Mouse (Mus musculus): ENCODE results near the gene Trim24. TPM values are rescaled to one million over a fixed set of nuclear protein-coding genes. Genes with fewer than 3 reads are reported as not detected.

Gene Trim24
- total and polyA plus RNA-seq, 3 experiments = 11.4 to 19.2 TPM; not detected in 1

GRCm38 (mm10) chr6:37862893-37863292 lies 7.7 kb upstream of the Trim24 start (continued):
- no peak for TF ChIP-seq MEF2A (IDR thresholded peaks at IDR 0.05; ENCODE audit: extremely low read depth, insufficient replicate concordance, low read depth, low read length, poor library complexity, severe bottlenecking)
- TF ChIP-seq MAZ (IDR thresholded peaks at IDR 0.05; ENCODE audit: low read depth, low read length) = no peak
- no peak for TF ChIP-seq SMC3 (IDR thresholded peaks at IDR 0.05; ENCODE audit: low read depth, low read length)
- TF ChIP-seq E2F4 (IDR thresholded peaks at IDR 0.05; ENCODE audit: borderline replicate concordance, low read depth, low read length) = no peak
- TF ChIP-seq KAT2A (conservative IDR thresholded peaks at IDR 0.05; ENCODE audit: low read depth, low read length) = no peak
- peak; percentile 90 for TF ChIP-seq TCF12 (IDR thresholded peaks at IDR 0.05; ENCODE audit: low read depth, low read length)
- no peak for TF ChIP-seq GABPA (IDR thresholded peaks at IDR 0.05; ENCODE audit: low read depth, low read length)
- no peak for TF ChIP-seq MAX (IDR thresholded peaks at IDR 0.05; ENCODE audit: low read length)
- no peak for TF ChIP-seq BHLHE40 (IDR thresholded peaks at IDR 0.05; ENCODE audit: borderline replicate concordance, low read depth, low read length)
- TF ChIP-seq POLR2AphosphoS5 (IDR thresholded peaks at IDR 0.05; ENCODE audit: borderline replicate concordance, low read depth, low read length) = no peak
- no peak for TF ChIP-seq SIN3A (IDR thresholded peaks at IDR 0.05; ENCODE audit: low read length)

- DNase-seq (ENCODE audit: low read depth, low spot score) = no peak
- Histone ChIP-seq H3K4me3 (ENCODE audit: control insufficient read depth in 1 of 2, insufficient read depth in 1 of 2, low read depth in 2 of 2, low read length in 2 of 2) (no peak overlapping the region), H3K27me3 (ENCODE audit: control insufficient read depth in 1 of 2, insufficient read depth in 2 of 2, low read length in 2 of 2) (no peaks in the 10 kb centered on the region), H3K9ac (ENCODE audit: control insufficient read depth, low read depth, low read length, poor library complexity, severe bottlenecking) (no peak overlapping the region), H3K4me1 (ENCODE audit: control insufficient read depth in 1 of 2, insufficient read depth in 2 of 2, low read length in 2 of 2) (peaks cover 0 to 7% of the 10 kb centered on the region in 2 experiments; a peak in 3 of 4 replicates), H3K27ac (ENCODE audit: control insufficient read depth, low read depth, low read length) (no peak overlapping the region), H3K9me3 (replicated peaks; ENCODE audit: insufficient read depth, low read length) (no peaks in the 10 kb centered on the region), H3K36me3 (ENCODE audit: control insufficient read depth in 1 of 2, insufficient read depth in 2 of 2, low read length in 2 of 2) (peaks cover 0 to 13% of the 10 kb centered on the region in 2 experiments; a peak in 2 of 4 replicates), H3K79me2 (ENCODE audit: control insufficient read depth, insufficient read depth, low read length, poor library complexity) (no peaks in the 10 kb centered on the region)
- TF ChIP-seq EP300 (IDR thresholded peaks at IDR 0.05; ENCODE audit: low read depth in 1 of 2, low read length in 2 of 2) = 0 out of 4 replicates have a peak, but pooled peaks of 1 of the 2 experiments have one; percentile 12
- TF ChIP-seq USF2 (IDR thresholded peaks at IDR 0.05; ENCODE audit: borderline replicate concordance in 1 of 2, insufficient read depth in 1 of 2, low read depth in 1 of 2, low read length in 2 of 2) = no peak
- TF ChIP-seq TCF12 (IDR thresholded peaks at IDR 0.05; ENCODE audit: low read depth, low read length) = peak; percentile 17; the same call in 1 of the 2 replicates
Observed at GRCm38 (mm10) chr6:37863961-37864730, 6.5 kb upstream of the Trim24 start.

GRCm38 (mm10) chr6:37871137-37871851 lies 683 bp downstream of the Trim24 start:
- H3K4me3 ChIP-seq (ENCODE audit: control insufficient read depth in 1 of 2, insufficient read depth in 1 of 2, low read depth in 2 of 2, low read length in 2 of 2) = peak overlapping the region; percentile 72 to 89
- H3K9ac ChIP-seq (ENCODE audit: control insufficient read depth, low read depth, low read length, poor library complexity, severe bottlenecking) = peak overlapping the region; percentile 88
- TF ChIP-seq BHLHE40 (IDR thresholded peaks at IDR 0.05; ENCODE audit: borderline replicate concordance, low read depth, low read length) (no peak), MAZ (IDR thresholded peaks at IDR 0.05; ENCODE audit: low read depth, low read length) (0 out of 2 replicates have a peak, but pooled peaks have one; percentile 26)
- peak; percentile 61 for DNase-seq (ENCODE audit: low read depth, low spot score)
- H3K27ac ChIP-seq (ENCODE audit: control insufficient read depth, low read depth, low read length) = peak overlapping the region; percentile 87
- H3K4me1 ChIP-seq (ENCODE audit: control insufficient read depth in 1 of 2, insufficient read depth in 2 of 2, low read length in 2 of 2) = no peaks in the 10 kb centered on the region; a peak in 1 of 4 replicates
- H3K27me3 ChIP-seq (ENCODE audit: control insufficient read depth in 1 of 2, insufficient read depth in 2 of 2, low read length in 2 of 2) = no peaks in the 10 kb centered on the region
- no peaks in the 10 kb centered on the region for H3K9me3 ChIP-seq (replicated peaks; ENCODE audit: insufficient read depth, low read length)
- H3K36me3 ChIP-seq (ENCODE audit: control insufficient read depth in 1 of 2, insufficient read depth in 2 of 2, low read length in 2 of 2) = peaks cover 0 to 8% of the 10 kb centered on the region in 2 experiments; a peak in 2 of 4 replicates
- H3K79me2 ChIP-seq (ENCODE audit: control insufficient read depth, insufficient read depth, low read length, poor library complexity) = peaks cover 40% of the 10 kb centered on the region

Measured in MEL (cell line).